Mouse (Mus musculus): ENCODE measurements around the gene Gpkow.

DNA sequence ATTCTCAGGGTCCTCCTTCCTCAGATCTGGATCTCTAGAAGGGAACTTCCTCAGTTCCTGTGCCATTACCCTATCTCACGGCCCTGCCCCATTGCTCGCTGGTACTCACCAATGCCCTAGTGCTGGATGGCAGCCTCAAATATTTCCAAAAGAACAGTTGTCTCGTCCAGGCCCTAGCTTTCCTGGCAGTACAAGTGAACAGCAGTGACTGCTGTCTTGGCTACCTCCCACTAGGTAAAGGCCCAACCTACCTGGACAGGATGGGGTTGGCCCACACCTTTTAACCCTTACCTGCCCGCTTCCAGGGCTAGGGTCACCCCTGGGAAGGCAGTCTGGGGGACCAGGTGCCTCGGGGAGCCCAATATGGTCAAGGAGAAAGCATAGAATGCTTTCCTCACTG lies 44.2 kb downstream of the Gpkow start:
- no peak for TF ChIP-seq ZNF384 (IDR thresholded peaks at IDR 0.05; ENCODE audit: low read depth, low read length)
- no peak for TF ChIP-seq SMC3 (IDR thresholded peaks at IDR 0.05; ENCODE audit: low read depth, low read length)
- TF ChIP-seq EP300 (IDR thresholded peaks at IDR 0.05; ENCODE audit: low read length) = no peak
- no peak for TF ChIP-seq USF1 (IDR thresholded peaks at IDR 0.05; ENCODE audit: low read depth, low read length)
- no peak for TF ChIP-seq MAX (IDR thresholded peaks at IDR 0.05; ENCODE audit: low read length)
- TF ChIP-seq POLR2A (IDR thresholded peaks at IDR 0.05; ENCODE audit: low read depth, low read length) = no peak
- no peak for TF ChIP-seq CTCF (conservative IDR thresholded peaks at IDR 0.05 in 1 of 2, IDR thresholded peaks at IDR 0.05 in 1 of 2; ENCODE audit: low read depth in 2 of 2, low read length in 2 of 2)
- TF ChIP-seq BHLHE40 (IDR thresholded peaks at IDR 0.05; ENCODE audit: low read depth, low read length) = no peak
- TF ChIP-seq PAX5 (IDR thresholded peaks at IDR 0.05; ENCODE audit: low read length) = no peak
- TF ChIP-seq ZKSCAN1 (IDR thresholded peaks at IDR 0.05; ENCODE audit: borderline replicate concordance, low read depth, low read length) = no peak
- no peak for TF ChIP-seq MAZ (IDR thresholded peaks at IDR 0.05; ENCODE audit: low read depth, low read length)

All from CH12.LX (cell line).